Mouse (Mus musculus) MN1 (cell line): Measurements from ENCODE around the gene Pgm2l1.
"Not testable (repeated sequence)": the region's sequence is repeated elsewhere in the genome, so short reads cannot be mapped to it uniquely, and the experiment has no call there.

Experiments
- DNase-seq: peaks from one replicate; pipeline ENCODE4 v3.0.0-alpha.2; 2016; ENCODE audit warnings: low spot score

The Pgm2l1 gene

DNA sequence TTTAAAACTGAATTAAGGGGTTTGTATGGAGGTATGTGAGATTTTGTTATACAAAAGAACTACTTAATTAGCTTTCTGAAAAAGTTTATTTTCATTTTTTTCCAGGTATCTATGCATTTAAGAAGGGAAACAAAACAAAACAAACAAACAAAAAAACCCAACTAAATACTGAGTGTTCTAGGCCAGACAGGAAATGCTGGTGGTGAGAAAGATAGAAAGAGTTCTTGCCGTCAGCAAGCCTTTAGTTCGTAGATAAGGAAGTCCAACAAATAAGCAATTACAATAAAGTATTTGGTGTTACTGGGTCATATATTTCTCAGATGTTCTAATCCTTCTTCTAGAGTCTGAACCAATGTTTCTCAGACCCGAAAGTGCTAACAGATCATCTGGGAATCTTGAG lies 1.8 kb downstream of the Pgm2l1 start:
- DNase-seq = no peak

DNA sequence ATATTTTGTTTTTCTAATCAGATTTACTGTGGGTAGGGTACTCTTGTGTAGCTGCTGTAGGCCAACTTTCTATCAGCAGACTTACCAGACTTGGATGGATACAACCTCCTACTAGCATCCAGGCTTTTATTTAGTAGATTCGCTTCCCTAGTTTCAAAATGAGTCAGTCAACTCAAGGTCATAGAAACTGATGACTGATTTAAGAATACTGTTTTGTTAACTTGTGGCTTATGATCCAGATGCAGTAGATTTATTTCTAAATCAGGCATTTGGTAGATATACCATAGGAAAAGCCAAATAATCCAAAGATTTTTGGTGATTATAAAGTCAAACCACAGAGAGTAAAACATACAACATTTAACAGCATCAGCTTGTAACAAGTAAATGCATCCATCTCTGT lies 3.5 kb downstream of the Pgm2l1 start:
- DNase-seq = no peak

DNA sequence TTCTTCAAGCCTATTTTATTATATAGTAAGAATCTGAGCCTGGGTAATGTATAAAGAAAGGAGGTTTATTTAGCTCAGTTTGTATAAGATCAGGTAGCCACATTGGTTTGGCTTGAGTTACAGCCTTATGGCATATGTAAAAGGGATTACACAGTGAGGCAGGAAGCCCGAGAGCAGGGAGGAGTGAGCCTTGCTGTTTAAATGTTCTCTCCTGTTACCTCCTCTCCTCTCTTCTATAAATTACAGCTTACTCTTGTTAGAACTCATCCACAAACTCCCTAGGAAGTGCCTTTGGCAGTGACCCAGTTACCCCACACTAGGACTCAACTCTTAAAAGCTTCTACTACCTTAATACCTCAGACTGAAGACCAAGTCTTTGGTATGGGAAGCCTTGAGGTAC lies 4.5 kb downstream of the Pgm2l1 start:
- DNase-seq = no peak

DNA sequence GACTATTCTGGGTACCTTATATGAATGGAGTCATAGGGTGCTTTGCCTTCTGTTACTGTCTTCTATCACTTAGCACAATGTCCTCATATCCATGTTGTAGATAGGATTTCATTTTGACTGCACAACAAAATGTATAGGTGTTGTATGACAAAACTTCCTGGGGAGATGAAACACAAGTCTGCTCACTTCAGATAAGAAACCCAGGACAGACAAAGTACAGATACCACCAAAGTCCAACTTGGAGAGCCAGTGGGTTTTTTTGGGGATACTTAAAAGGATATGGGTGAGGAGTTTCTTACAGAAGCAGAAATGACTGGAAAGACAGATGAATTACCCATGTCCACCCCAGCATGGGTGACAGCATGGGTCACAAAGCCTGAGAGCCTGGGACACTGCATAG lies 6.5 kb downstream of the Pgm2l1 start:
- DNase-seq = no peak

DNA sequence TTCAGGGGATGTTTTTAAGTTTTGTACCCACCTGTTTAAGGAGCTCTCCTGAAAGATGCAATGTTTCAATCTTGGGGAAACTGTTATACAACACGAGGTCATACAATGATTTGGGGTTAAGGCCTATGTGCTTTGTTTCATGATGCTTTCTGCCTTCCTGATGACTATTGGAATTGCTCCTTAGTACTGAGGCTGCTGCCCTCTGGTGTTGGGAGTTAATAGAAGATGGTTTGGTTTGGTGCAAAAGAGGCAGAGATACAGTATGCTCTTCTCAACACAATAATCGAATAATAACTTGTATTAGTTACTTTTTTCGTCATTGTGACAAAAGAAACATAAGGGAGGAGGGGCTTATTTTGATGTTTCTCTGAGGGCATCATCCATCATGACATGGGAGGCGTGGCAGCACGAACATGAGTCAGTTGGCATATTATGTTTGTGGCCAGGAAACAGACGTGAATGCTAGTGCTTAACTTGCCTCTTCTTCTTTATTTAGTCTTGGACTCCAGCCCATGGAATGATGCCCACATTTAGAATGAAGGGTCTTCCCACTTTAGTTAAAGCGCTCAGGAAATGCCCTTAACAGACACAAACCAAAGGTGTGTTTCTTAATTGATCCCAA lies 7.2 kb downstream of the Pgm2l1 start:
- DNase-seq = peak; percentile 53

DNA sequence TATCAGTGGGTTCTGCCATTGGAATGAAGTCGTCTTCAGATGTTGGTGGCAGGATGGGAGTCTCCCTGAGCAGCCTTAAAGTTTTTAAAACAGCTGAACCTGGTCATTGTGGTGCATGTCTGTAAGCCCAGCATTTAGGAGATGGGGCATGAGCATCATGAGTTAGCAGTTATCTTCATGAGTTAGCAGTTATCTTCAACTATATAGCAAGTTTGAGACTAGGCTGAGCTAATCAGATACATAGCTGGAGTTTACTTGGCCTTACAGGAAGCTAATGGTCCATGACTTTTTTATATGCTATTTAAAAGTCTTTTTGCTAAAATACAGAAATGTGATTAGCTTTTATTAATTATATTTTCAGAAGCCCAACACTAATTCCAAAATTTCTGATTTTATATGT lies 11.1 kb downstream of the Pgm2l1 start:
- no peak for DNase-seq

DNA sequence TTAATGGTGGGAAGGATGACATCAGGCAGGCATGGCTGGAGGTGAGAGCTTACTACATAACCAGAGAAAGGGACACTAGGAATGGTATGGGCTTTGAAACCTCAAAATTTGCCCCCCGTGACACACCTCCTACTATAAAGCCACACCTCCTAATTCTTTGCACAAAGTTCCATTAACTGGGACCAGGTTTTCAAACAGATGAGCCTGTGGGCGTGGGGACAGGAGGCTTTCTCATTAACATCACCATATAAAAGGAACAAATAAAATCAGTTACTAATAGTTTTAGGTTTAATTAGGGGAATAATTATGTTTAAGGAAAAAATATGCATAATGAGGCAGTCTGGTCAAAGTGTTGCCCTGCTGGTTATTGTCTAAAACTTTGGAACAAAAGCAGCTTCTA lies 13.4 kb downstream of the Pgm2l1 start:
- DNase-seq = no peak

DNA sequence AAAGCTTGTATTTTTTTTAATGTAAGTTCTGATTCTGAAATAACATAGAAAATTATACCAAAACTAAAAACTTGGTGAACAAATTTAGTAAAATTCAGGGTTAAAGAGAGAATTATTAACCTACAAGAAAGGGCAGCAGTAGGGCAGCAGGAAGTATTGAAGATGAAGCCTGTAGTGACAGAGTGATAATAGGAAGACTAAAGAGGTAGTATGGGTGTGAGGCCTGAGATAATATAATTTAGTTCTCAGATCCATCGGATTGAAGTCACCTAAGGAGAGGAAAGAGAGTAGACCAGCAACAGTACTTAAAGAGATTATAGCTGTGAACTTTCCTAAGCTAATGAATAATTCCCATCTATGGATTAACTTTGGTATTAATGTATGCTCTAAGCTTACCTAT lies 15.8 kb downstream of the Pgm2l1 start:
- DNase-seq = no peak

DNA sequence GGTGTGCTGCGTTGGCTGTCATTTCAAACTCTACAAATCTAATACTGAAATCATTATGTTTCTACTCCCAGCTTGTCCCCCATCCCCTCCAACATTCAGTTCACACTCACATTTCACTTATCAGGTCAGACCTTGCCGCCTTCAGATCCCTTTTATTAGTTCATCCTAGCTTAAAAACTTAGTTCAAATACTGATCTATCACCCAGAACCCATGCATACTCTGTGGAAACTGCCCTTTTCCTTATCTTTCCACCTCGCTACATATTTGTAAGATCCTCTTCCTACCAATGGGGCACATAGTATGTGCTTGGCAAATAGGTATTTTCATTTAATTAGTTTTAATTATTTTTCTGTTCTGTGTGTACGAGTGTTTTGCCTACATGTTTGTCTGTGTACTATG lies 17.0 kb downstream of the Pgm2l1 start:
- DNase-seq = no peak

DNA sequence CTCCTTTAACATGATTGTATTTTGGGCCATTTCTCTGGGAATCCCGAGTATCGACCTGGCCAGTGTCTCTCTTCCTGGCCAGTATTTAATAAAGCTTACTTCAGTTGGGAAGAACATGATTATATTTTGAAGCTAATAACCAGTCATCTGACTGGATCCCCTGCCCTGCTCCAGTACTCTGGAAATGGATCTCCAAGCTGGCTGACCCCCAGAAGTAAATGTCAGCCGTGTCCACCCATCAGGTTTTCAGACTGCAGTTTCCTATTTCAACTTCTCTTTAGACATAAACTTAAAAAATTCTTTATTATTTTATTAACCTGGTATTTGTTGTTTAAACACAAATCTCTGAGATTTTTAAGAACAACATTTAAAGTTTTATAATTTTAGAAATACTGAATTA lies 18.0 kb downstream of the Pgm2l1 start:
- DNase-seq = no peak

DNA sequence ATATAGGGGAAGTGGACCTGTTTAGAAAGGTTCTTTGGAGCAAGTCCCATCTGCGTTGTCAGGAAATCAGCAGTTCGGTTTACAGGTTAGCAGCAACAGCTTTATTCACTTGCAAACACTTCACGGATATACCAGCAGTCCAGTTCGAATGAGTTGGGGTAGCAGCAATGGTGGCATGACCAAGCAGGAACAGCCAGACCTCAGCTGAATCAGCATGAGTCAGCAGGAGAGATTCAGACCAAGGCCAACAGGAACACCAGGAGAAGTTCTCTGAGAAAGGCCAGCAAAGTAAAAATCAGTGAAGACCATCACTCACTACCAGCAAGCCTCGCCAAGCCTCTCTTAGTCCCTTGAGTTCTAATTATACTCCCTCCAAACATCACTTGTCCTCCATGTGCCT lies 23.5 kb downstream of the Pgm2l1 start:
- no peak for DNase-seq

DNA sequence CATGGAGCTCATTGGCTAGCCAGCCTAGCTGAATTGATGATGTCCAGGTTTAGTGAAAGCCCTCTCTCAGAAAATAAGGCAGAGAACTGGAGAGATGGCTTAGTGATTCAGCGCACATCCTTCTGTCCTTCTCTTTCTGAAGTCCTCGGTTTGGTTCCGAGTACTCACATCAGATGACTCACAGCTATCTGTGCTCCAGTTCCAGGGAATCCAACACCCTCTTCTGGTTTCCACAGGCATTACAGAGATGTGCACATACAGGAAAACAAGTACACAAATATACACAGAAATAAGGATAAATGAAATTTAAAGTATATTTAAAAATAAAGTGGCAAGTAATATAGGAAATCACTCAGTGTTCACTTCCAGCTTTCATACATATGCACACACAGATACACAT lies 35.2 kb downstream of the Pgm2l1 start:
- DNase-seq = no peak

DNA sequence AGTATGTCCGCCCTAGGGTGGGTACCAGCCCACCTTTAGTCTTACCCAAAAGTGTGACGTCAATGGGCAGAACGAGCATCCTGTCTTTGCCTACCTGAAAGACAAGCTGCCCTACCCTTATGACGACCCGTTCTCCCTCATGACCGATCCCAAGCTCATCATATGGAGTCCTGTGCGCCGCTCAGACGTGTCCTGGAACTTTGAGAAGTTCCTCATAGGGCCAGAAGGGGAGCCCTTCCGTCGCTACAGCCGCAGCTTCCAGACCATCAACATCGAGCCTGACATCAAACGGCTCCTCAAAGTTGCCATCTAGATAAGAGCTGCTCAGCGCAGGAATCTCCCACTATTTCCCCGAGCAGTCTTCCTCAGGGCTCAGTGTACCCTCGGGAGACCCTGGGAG lies 37.7 kb downstream of the Pgm2l1 start:
- DNase-seq = not testable (repeated sequence)

DNA sequence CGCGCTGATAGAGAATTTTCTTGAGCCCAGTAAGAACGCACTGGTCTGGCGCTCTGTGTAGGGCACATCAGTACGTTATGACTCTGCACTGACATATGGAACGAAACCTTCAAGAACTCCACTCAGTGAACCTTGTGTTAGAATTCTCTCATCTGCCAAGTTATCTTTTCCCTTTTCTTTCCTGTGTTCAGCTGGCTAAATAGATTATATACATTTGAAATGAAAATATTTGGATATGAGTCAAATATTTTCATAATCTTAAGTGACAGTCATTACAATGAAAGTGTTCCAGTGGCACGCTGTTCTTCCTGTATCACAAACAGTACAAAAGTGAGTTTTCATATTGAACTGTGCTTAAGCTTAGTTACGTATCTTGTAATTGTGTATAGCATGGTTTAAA lies 45.2 kb downstream of the Pgm2l1 start:
- DNase-seq = no peak

DNA sequence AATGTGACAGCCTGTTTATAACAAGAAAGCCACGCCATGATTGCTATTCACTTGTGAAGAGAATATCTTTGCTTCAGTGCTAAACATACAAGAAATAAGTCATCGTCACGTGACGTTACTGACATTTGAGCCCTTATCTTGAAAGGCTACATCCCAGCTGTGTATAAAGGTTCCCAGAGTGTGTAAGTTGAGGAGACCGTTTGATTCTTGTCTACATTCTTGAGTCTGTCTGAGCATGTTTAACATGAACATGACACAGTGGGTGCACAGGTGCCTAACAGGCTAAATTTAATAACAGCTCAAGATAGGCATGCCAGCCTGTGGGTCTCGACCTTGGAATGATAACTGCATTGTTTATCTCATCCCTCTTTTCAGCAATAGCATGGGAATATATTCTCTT lies 47.3 kb downstream of the Pgm2l1 start:
- DNase-seq = no peak

DNA sequence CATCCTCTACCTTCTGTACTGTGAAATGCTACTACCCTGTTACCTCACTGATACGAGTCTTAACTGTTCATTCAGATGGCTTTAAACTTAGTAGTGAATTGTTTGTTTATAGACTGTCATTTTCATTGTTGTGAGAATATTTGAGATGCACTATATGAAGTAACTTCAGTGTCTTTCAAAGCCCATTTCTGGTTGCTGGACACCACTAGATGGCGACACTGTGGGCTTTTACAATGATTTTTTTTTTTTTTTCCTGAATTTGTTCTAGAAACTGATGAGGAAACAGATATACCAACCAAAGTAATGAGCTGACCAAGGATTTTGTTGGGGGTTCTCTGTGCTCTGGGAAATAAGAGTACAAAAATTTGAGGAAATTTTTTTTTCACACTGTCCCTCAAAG lies 49.2 kb downstream of the Pgm2l1 start:
- peak; percentile 30 for DNase-seq

DNA sequence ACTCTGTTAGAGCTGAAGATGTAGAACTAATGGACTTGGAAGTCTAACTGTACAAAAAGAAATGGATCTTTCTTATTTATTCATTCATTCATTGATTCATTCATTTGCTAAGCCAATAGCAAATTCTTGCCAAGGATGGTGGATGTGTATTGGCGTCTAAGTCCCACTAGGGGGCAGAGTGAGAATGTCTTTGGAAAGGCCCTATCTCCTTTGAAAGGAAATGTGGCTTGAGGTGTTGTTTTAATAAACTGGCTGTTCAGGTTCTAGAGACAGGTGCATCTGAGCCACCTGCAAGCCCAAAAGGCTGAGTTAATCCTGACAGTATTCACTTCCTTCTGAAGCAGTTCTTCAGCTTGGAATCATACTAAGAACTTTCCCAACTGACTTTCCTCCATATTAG lies 52.6 kb downstream of the Pgm2l1 start:
- DNase-seq = peak; percentile 67

DNA sequence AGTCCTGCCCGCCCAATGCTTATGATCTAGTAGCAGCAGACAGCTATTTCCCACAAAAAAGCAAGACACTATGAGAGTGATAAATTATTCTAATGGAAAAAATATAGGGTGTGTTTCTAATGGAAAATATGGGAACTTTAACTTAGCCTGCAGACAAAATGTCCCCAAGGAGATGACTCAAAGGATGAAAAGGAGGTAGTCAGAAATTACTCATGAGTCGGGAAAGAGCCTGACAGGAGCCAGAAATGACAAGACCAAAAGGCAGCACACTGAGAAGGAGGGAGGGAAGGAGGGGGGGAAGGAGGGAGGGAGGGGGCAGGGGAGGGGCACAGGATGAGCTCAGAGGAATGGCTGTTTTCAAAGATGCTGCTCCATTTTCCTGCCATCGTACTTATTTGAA lies 54.4 kb downstream of the Pgm2l1 start:
- DNase-seq = peak; percentile 62

DNA sequence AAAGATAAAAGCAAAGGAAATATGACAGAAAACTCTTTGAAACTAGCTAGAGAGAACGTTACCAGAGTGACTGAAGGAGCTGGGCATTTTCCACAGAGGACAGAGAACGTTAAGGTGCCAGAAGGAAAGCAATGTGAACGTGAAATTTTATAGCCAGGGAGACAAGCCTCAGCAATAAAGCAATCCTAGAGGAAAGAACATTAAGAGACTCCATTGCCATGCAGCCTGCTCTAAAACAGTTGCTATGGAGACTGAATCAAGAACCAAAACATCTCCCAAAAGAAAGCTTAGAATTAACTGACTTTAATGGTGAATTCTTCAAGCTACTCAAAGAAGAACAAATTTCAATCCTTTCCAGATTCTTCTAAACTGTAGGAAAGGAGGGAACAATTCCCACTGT lies 56.1 kb downstream of the Pgm2l1 start:
- DNase-seq = no peak

DNA sequence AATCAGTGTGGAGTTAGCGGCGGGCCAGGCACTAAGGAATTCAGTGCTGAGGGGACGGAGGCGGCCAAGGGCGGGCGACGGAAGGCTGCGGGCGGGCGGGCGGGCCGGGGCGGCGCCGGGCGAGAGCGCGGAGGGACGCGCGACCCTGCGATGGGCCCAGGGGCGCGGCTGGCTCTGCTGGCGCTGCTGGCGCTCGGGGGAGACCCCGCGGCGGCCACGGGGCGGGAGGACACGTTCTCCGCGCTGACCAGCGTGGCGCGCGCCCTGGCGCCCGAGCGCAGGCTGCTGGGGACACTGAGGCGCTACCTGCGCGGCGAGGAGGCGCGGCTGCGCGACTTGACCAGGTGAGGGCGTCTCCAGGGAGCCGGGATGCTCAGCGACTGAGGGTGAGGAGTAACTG lies 58.2 kb downstream of the Pgm2l1 start, which contains the start of gene P4ha3:
Gene P4ha3, plus strand, starts transcription at position 138 of the 400 bp plus-strand sequence.
- DNase-seq = no peak

DNA sequence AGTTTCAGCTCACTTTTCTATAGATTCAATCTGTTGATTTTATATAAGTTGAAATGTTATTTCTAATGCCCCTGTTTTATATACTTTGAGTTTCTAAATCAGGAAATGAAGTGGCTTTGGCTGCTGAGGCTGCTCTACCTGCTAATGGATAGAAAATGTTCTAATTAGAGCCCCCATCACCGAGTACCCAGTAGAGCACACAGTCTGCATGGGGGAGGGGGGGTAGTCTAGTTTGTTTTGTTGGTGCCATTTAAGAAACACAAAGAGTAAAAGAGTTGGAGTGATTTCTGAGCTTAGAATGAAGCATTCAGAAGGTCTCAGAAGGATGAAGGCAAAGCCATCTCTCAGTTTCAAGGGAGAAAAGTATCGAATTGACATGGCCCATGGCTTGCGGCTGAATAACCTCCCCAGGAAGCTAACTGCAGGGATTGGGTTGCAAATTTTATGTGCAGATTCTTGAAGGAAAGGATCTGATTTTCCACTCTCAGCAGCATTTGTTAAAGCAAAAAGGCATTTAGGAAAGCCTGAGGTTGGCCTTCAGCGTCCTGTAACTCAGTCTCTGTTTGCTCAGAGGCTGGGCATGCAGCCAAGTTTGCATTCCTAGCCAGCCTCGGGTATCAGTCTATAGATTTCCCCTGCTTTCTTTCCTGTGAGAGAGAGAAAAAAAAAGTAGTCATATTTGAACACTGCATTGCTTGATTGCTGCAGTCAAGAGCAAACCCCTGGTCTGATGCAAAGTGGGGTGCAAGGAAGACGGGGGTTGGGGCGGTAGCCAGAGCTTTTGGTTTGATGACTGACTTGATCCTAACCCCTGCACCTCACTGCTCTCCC lies 60.8 kb downstream of the Pgm2l1 start:
- DNase-seq = peak; percentile 64

DNA sequence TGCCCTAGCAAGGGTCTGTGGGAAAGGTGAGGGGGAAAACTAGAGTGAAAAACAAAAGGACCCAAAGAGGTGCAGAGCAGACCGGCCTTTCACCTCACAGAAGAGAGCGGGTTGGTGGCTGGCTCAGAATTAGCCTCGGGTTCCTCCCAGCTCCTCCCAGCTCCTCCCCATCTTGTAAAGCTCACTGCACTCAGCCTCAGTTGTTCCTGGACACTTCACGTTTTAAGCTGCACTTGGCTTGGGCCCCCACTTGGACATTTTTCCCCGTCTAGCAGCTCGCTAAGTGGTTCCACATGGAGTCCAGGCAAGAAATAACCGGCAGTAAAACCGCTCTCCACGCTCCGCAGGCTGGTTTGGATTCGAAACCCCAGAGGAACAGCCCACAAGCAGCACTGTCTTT lies 61.4 kb downstream of the Pgm2l1 start:
- DNase-seq = no peak

DNA sequence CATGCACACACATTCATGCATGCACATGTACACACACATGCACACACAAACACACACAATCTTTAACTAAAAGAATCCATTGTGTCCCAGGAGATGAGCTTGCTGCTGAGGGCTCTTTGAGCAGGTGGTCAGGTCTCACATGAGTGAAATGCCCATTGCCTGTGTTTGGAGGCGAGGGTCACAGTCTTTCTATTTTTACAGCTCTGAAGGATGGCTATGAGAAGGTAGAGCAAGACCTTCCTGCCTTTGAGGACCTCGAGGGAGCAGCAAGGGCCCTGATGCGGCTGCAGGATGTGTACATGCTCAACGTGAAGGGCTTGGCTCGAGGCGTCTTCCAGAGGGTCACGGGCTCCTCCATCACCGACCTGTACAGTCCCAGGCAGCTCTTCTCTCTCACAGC lies 66.4 kb downstream of the Pgm2l1 start:
- no peak for DNase-seq

DNA sequence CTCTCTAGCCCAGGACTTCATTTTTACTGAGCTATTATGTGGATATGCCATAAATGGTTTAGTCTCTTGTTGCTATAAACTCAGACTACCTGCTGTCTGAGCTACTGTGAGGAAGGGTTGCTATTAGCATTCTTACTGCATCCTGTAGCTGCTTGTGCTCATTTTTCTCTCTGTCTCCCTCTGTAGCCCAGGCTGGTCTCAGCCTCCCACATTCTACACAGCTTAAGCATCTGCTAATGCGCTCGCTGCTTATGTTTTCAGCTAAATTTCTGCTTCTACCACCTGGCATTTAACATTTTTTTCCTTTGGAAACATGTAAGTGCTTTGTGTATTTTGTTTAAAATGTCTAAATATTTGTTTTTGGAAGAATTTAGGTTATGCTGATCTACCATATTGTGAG lies 68.6 kb downstream of the Pgm2l1 start:
- DNase-seq = no peak
